Mouse (Mus musculus) adrenal gland, adult 8-10 months (tissue): Measurements from ENCODE around the gene Rnf144b. TPM values are rescaled to one million over a fixed set of nuclear protein-coding genes. Genes with fewer than 3 reads are reported as not detected.

Experiments used
- DNase-seq: peaks from one replicate; pipeline ENCODE4 v3.0.0; 2022
- total RNA-seq, 4 experiments: library from RNA; stranded (reverse); gene quantifications; 2 replicates each; pipeline ENCODE4 v1.2.4; 2022

Gene Rnf144b
- total RNA-seq, 4 experiments from 2014 or later = 3.0 to 5.5 (median 4.8) TPM

- DNase-seq = no peak
Observed at GRCm38 (mm10) chr13:47268227-47268626, 145.8 kb downstream of the Rnf144b start.

GRCm38 (mm10) chr13:47272928-47273327 lies 150.5 kb downstream of the Rnf144b start:
- DNase-seq = no peak

- DNase-seq = no peak
Observed at GRCm38 (mm10) chr13:47273487-47273886, 151.0 kb downstream of the Rnf144b start.

GRCm38 (mm10) chr13:47274139-47274538 lies 151.7 kb downstream of the Rnf144b start:
- no peak for DNase-seq

- DNase-seq = no peak
Observed at GRCm38 (mm10) chr13:47277000-47277823, 154.8 kb downstream of the Rnf144b start.

GRCm38 (mm10) chr13:47277824-47278290 lies 155.4 kb downstream of the Rnf144b start:
- no peak for DNase-seq

GRCm38 (mm10) chr13:47282221-47282620 lies 159.8 kb downstream of the Rnf144b start:
- DNase-seq = no peak

GRCm38 (mm10) chr13:47288449-47288848 lies 166.0 kb downstream of the Rnf144b start:
- DNase-seq = peak; percentile 19

GRCm38 (mm10) chr13:47296465-47296864 lies 174.0 kb downstream of the Rnf144b start:
- no peak for DNase-seq

Other genes with a start within 250 kb of the Rnf144b start
- 10 to 100 TPM; 39.1 to 46.8 (median 42.3) TPM for gene Kif13a, start 192.8 kb upstream of the Rnf144b start, total RNA-seq
- gene Nhlrc1, start 107.8 kb upstream of the Rnf144b start, total RNA-seq = 1 to 10 TPM; 6.2 to 9.8 (median 8.7) TPM
- gene Kdm1b, start 79.2 kb upstream of the Rnf144b start, total RNA-seq = 10 to 100 TPM in 3 of 4 experiments, 1 to 10 TPM in 1; 9.7 to 12.6 (median 11.7) TPM
- gene Tpmt, start 77.9 kb upstream of the Rnf144b start, total RNA-seq = 10 to 100 TPM in 1 of 4 experiments, 1 to 10 TPM in 3; 4.1 to 10.7 (median 7.1) TPM
- gene Dek, start 16.5 kb upstream of the Rnf144b start, total RNA-seq = 10 to 100 TPM; 47.7 to 66.4 (median 59.1) TPM